Mouse (Mus musculus): ENCODE data around the gene Gimap4. TPM values are rescaled to one million over a fixed set of nuclear protein-coding genes. Genes with fewer than 3 reads are reported as not detected.

Gimap4 gene
- 0.38 and 0.53 TPM in 2 replicates for polyA plus RNA-seq (2012; rRNA removed)

DNA sequence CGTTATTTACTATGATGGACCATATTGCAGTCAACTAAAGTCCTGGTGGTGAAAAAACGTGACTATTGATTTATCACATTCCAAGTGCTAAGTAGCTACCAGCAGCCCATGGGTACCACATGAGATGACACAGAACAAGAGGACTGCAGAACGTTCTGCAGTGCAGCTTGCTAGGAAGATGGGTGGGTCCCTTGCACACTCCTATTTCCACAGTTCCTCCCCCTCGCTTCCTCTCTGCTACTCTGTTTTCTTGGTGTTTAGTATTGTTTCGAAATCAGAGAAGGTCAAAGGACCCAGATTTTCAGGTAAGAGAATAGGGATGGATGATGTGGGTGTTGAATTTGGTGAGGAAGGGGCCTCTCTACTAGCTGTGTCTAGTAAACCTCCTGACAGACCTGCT lies at the start of gene Gimap4:
Gene Gimap4 (plus strand): TSS at position 231 of the 400 bp plus-strand sequence.
- no peak for TF ChIP-seq CTCF (IDR thresholded peaks at IDR 0.05; ENCODE audit: control insufficient read depth, insufficient read depth, insufficient replicate concordance, low read depth, low read length)
- TF ChIP-seq POLR2A (IDR thresholded peaks at IDR 0.05; ENCODE audit: control insufficient read depth, low read depth, low read length) = no peak
- Histone ChIP-seq H3K36me3 (ENCODE audit: control insufficient read depth, insufficient read depth, low read length) (no peaks in the 10 kb centered on the region), H3K4me1 (ENCODE audit: control insufficient read depth, insufficient read depth, low read length) (no peaks in the 10 kb centered on the region), H3K27ac (ENCODE audit: control insufficient read depth, insufficient read depth, low read depth, low read length) (no peak within 1 kb of the TSS), H3K4me3 (ENCODE audit: control insufficient read depth, low read depth, low read length) (no peak within 1 kb of the TSS), H3K27me3 (ENCODE audit: control insufficient read depth, insufficient read depth, low read length) (no peaks in the 10 kb centered on the region)

- H3K36me3 ChIP-seq (ENCODE audit: control insufficient read depth, insufficient read depth, low read length) = no peaks in the 10 kb centered on the region
- H3K4me1 ChIP-seq (ENCODE audit: control insufficient read depth, insufficient read depth, low read length) = no peaks in the 10 kb centered on the region; the same call in 1 of the 2 replicates
- H3K27me3 ChIP-seq (ENCODE audit: control insufficient read depth, insufficient read depth, low read length) = no peaks in the 10 kb centered on the region
- H3K4me3 ChIP-seq (ENCODE audit: control insufficient read depth, low read depth, low read length) = no peak overlapping the region
- TF ChIP-seq POLR2A (IDR thresholded peaks at IDR 0.05; ENCODE audit: control insufficient read depth, low read depth, low read length) (no peak), CTCF (IDR thresholded peaks at IDR 0.05; ENCODE audit: control insufficient read depth, insufficient read depth, insufficient replicate concordance, low read depth, low read length) (no peak)
- no peak overlapping the region for H3K27ac ChIP-seq (ENCODE audit: control insufficient read depth, insufficient read depth, low read depth, low read length)
Measured at GRCm38 (mm10) chr6:48635105-48635504, 49.2 kb upstream of the Gimap4 start.

DNA sequence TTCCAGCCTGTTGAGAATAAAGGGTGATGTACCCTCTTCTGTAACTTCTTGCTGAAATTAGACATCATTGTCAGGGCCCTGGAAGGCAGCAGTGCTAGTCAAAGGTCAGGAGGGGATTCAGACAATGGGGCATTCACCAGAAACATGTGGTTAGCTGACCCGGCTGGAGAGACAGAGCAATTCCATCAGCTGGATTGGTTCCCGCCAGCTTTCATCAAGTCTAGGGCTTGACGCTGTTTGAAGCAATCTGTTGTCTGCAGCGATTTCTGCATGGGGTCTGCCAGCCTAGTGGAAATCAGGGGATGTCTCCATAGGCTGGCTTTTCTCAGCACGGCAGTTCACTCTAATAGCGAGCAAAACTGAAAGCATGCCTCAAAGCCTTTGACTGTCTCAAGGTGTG lies 47.8 kb upstream of the Gimap4 start:
- TF ChIP-seq CTCF (IDR thresholded peaks at IDR 0.05; ENCODE audit: control insufficient read depth, insufficient read depth, insufficient replicate concordance, low read depth, low read length) = no peak
- TF ChIP-seq POLR2A (IDR thresholded peaks at IDR 0.05; ENCODE audit: control insufficient read depth, low read depth, low read length) = no peak
- no peaks in the 10 kb centered on the region for H3K36me3 ChIP-seq (ENCODE audit: control insufficient read depth, insufficient read depth, low read length)

GRCm38 (mm10) chr6:48637811-48638500 lies 46.4 kb upstream of the Gimap4 start:
- no peak overlapping the region for H3K4me3 ChIP-seq (ENCODE audit: control insufficient read depth, low read depth, low read length)
- TF ChIP-seq CTCF (IDR thresholded peaks at IDR 0.05; ENCODE audit: control insufficient read depth, insufficient read depth, insufficient replicate concordance, low read depth, low read length) = no peak
- no peak for TF ChIP-seq POLR2A (IDR thresholded peaks at IDR 0.05; ENCODE audit: control insufficient read depth, low read depth, low read length)
- no peaks in the 10 kb centered on the region for H3K27me3 ChIP-seq (ENCODE audit: control insufficient read depth, insufficient read depth, low read length)
- no peak overlapping the region for H3K27ac ChIP-seq (ENCODE audit: control insufficient read depth, insufficient read depth, low read depth, low read length)
- no peaks in the 10 kb centered on the region for H3K36me3 ChIP-seq (ENCODE audit: control insufficient read depth, insufficient read depth, low read length)
- no peaks in the 10 kb centered on the region for H3K4me1 ChIP-seq (ENCODE audit: control insufficient read depth, insufficient read depth, low read length)

More for the DNA sequence above, 47.8 kb upstream of the Gimap4 start:
- no peaks in the 10 kb centered on the region for H3K27me3 ChIP-seq (ENCODE audit: control insufficient read depth, insufficient read depth, low read length)
- no peak overlapping the region for H3K4me3 ChIP-seq (ENCODE audit: control insufficient read depth, low read depth, low read length)
- no peak overlapping the region for H3K27ac ChIP-seq (ENCODE audit: control insufficient read depth, insufficient read depth, low read depth, low read length)
- H3K4me1 ChIP-seq (ENCODE audit: control insufficient read depth, insufficient read depth, low read length) = no peaks in the 10 kb centered on the region; the same call in 1 of the 2 replicates

GRCm38 (mm10) chr6:48638553-48638952 lies 45.8 kb upstream of the Gimap4 start:
- TF ChIP-seq POLR2A (IDR thresholded peaks at IDR 0.05; ENCODE audit: control insufficient read depth, low read depth, low read length) = no peak
- TF ChIP-seq CTCF (IDR thresholded peaks at IDR 0.05; ENCODE audit: control insufficient read depth, insufficient read depth, insufficient replicate concordance, low read depth, low read length) = no peak
- no peaks in the 10 kb centered on the region for H3K27me3 ChIP-seq (ENCODE audit: control insufficient read depth, insufficient read depth, low read length)
- H3K36me3 ChIP-seq (ENCODE audit: control insufficient read depth, insufficient read depth, low read length) = no peaks in the 10 kb centered on the region
- no peak overlapping the region for H3K27ac ChIP-seq (ENCODE audit: control insufficient read depth, insufficient read depth, low read depth, low read length)
- no peaks in the 10 kb centered on the region for H3K4me1 ChIP-seq (ENCODE audit: control insufficient read depth, insufficient read depth, low read length)
- H3K4me3 ChIP-seq (ENCODE audit: control insufficient read depth, low read depth, low read length) = no peak overlapping the region

DNA sequence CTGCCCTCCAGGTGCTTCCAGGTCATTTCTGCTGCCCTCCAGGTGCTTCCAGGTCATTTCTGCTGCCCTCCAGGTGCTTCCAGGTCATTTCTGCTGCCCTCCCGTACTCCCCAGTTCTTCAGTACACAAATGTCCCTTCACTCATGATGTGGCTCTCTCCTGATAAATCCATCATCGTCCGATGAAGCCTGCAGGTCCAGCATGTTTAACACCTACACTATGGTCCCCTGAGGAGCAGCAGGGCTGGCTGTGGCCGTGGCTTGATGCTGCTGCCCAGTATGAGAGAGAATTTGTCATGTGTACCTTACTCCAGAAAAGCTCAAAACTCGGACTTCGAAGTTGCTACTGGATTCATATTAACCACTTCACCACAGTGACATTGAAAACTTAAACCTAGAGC lies 43.0 kb upstream of the Gimap4 start:
- no peaks in the 10 kb centered on the region for H3K27me3 ChIP-seq (ENCODE audit: control insufficient read depth, insufficient read depth, low read length)
- H3K4me3 ChIP-seq (ENCODE audit: control insufficient read depth, low read depth, low read length) = no peak overlapping the region
- no peaks in the 10 kb centered on the region for H3K36me3 ChIP-seq (ENCODE audit: control insufficient read depth, insufficient read depth, low read length)
- no peak overlapping the region for H3K27ac ChIP-seq (ENCODE audit: control insufficient read depth, insufficient read depth, low read depth, low read length)
- TF ChIP-seq CTCF (IDR thresholded peaks at IDR 0.05; ENCODE audit: control insufficient read depth, insufficient read depth, insufficient replicate concordance, low read depth, low read length) (no peak), POLR2A (IDR thresholded peaks at IDR 0.05; ENCODE audit: control insufficient read depth, low read depth, low read length) (no peak)
- H3K4me1 ChIP-seq (ENCODE audit: control insufficient read depth, insufficient read depth, low read length) = no peaks in the 10 kb centered on the region; the same call in 1 of the 2 replicates

DNA sequence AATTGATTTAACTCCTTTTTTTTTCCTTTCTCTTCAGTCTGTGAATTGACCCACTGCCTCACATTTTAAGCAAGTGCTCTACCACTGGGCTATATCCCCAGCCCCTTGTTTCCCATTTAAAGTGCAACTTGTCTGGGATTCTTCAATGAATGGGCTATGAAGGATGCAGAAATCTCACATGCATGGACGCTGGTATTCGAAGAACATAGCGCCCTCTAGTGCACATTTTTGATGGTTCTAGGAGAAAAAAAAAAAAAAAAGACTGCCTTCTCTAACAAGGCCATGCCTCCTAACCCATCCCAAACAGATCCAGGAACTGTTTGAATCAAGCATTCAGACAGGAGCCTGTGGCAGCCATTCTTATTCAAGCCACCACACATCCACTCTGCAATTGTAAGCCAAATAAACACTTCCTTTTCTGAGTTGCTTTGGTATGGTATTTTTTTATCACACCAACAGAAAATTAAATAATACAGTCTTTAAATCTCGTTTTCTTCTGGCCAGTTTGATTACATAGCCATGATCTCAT lies 41.5 kb upstream of the Gimap4 start:
- no peak for TF ChIP-seq CTCF (IDR thresholded peaks at IDR 0.05; ENCODE audit: control insufficient read depth, insufficient read depth, insufficient replicate concordance, low read depth, low read length)
- TF ChIP-seq POLR2A (IDR thresholded peaks at IDR 0.05; ENCODE audit: control insufficient read depth, low read depth, low read length) = no peak
- Histone ChIP-seq H3K4me1 (ENCODE audit: control insufficient read depth, insufficient read depth, low read length) (no peaks in the 10 kb centered on the region; the same call in 1 of the 2 replicates), H3K27me3 (ENCODE audit: control insufficient read depth, insufficient read depth, low read length) (no peaks in the 10 kb centered on the region), H3K27ac (ENCODE audit: control insufficient read depth, insufficient read depth, low read depth, low read length) (no peak overlapping the region), H3K4me3 (ENCODE audit: control insufficient read depth, low read depth, low read length) (no peak overlapping the region), H3K36me3 (ENCODE audit: control insufficient read depth, insufficient read depth, low read length) (no peaks in the 10 kb centered on the region)

Data from testis, adult 2 months (tissue).